Mouse (Mus musculus) heart, embryonic 14.5 days (tissue): ENCODE measurements around the gene Zdhhc11. TPM values are rescaled to one million over a fixed set of nuclear protein-coding genes. Genes with fewer than 3 reads are reported as not detected.

ENCODE experiments used
- ATAC-seq: fragments of 200-750 bp; cut with Nextera tagmentation; 2 replicates; pipeline ENCODE4 v1.8.0; 2017; ENCODE audit warnings: low read depth, moderate TSS enrichment; ENCODE audit not compliant: insufficient number of reproducible peaks, insufficient read depth, low FRiP score
- H3K27ac ChIP-seq, 2 experiments: fragments of 200-500 bp in 1 of 2; fragments of 300-500 bp in 1 of 2; sonication (generic) in 1 of 2; replicated peaks in 1 of 2; 2 replicates each; pipeline ENCODE4 v1.5.1; 2012 to 2014; ENCODE audit warnings: low read depth in 2 of 2, low read length in 2 of 2, control low read depth in 1 of 2, mild to moderate bottlenecking in 1 of 2, mixed read lengths in 1 of 2; ENCODE audit not compliant: control insufficient read depth in 1 of 2, insufficient read depth in 1 of 2
- H3K27me3 ChIP-seq: fragments of 300-500 bp; sonication (generic); 2 replicates; pipeline ENCODE4 v1.6.1; 2014; ENCODE audit warnings: mild to moderate bottlenecking, low read length, control low read depth; ENCODE audit not compliant: control insufficient read depth, insufficient read depth
- H3K36me3 ChIP-seq: fragments of 300-500 bp; sonication (generic); 2 replicates; pipeline ENCODE4 v1.6.1; 2014; ENCODE audit warnings: mild to moderate bottlenecking, control low read depth, low read length, mixed read lengths; ENCODE audit not compliant: control insufficient read depth, insufficient read depth
- H3K4me1 ChIP-seq, 2 experiments: fragments of 200-500 bp in 1 of 2; fragments of 300-500 bp in 1 of 2; sonication (generic) in 1 of 2; 2 replicates each; pipeline ENCODE4 v1.6.1; 2012 to 2014; ENCODE audit warnings: low read length in 2 of 2, control low read depth in 1 of 2, mixed read lengths in 1 of 2; ENCODE audit not compliant: control insufficient read depth in 2 of 2, insufficient read depth in 2 of 2
- H3K4me2 ChIP-seq: fragments of 300-500 bp; sonication (generic); 2 replicates; pipeline ENCODE4 v1.6.1; 2014; ENCODE audit warnings: mild to moderate bottlenecking, low read length
- H3K4me3 ChIP-seq, 2 experiments: fragments of 200-500 bp in 1 of 2; fragments of 300-500 bp in 1 of 2; sonication (generic) in 1 of 2; 2 replicates each; pipeline ENCODE4 v1.5.1; 2012 to 2014; ENCODE audit warnings: low read length in 2 of 2, mild to moderate bottlenecking in 2 of 2, control low read depth in 1 of 2, low read depth in 1 of 2, moderate library complexity in 1 of 2; ENCODE audit not compliant: control insufficient read depth in 1 of 2, insufficient read depth in 1 of 2
- H3K9ac ChIP-seq: fragments of 300-500 bp; sonication (generic); 2 replicates; pipeline ENCODE4 v1.6.1; 2014; ENCODE audit warnings: mild to moderate bottlenecking, low read length
- H3K9me3 ChIP-seq: fragments of 300-500 bp; sonication (generic); 2 replicates; pipeline ENCODE4 v1.6.1; 2016; ENCODE audit warnings: low read length, control low read depth; ENCODE audit not compliant: control insufficient read depth
- WGBS: fragments of 180-500 bp; shearing (Covaris S2); extraction: QIAGEN DNeasy Blood & Tissue Kit; methylation state at CpG from one replicate; pipeline ENCODE4 v1.1.7; 2014; 5-methylcytosine and 5-hydroxymethylcytosine counted together
- microRNA-seq: library from miRNA; unstranded; fragments of <30 nt; microRNA quantifications from one replicate; pipeline ENCODE4, GENCODE M21; 2016
- polyA plus RNA-seq: library from polyadenylated mRNA; unstranded; fragments of >200 nt; fragmentation: Nextera tagmentation; extraction: Ambion mirVana; gene quantifications from 2 replicates; pipeline ENCODE4 v1.2.1, GENCODE M21; 2014

Zdhhc11 gene
- polyA plus RNA-seq, 1 experiment from 2014 or later = not detected

GRCm38 (mm10) chr13:74034756-74035155 lies 71.1 kb downstream of the Zdhhc11 start:
- Histone ChIP-seq H3K9ac (no peak overlapping the region), H3K4me3 (no peak overlapping the region), H3K36me3 (peaks cover 42% of the 10 kb centered on the region), H3K4me1 (no peaks in the 10 kb centered on the region), H3K27me3 (no peaks in the 10 kb centered on the region), H3K9me3 (no peaks in the 10 kb centered on the region), H3K27ac (no peak overlapping the region), H3K4me2 (no peak overlapping the region)
- 72% methylated on average over 2 of the region's 2 CpGs for WGBS
- ATAC-seq = no peak

GRCm38 (mm10) chr13:74035776-74036175 lies 72.1 kb downstream of the Zdhhc11 start:
- Histone ChIP-seq H3K9ac (no peak overlapping the region), H3K4me1 (no peaks in the 10 kb centered on the region), H3K27me3 (no peaks in the 10 kb centered on the region), H3K4me3 (no peak overlapping the region), H3K4me2 (no peak overlapping the region), H3K27ac (no peak overlapping the region), H3K9me3 (no peaks in the 10 kb centered on the region), H3K36me3 (peaks cover 52% of the 10 kb centered on the region)
- ATAC-seq = no peak
- 86% methylated on average over 2 of the region's 2 CpGs for WGBS

GRCm38 (mm10) chr13:74039926-74040325 lies 76.3 kb downstream of the Zdhhc11 start:
- Histone ChIP-seq H3K9me3 (no peaks in the 10 kb centered on the region), H3K4me2 (no peak overlapping the region), H3K27me3 (no peaks in the 10 kb centered on the region), H3K4me3 (no peak overlapping the region), H3K36me3 (peaks cover 73% of the 10 kb centered on the region), H3K4me1 (no peaks in the 10 kb centered on the region), H3K27ac (no peak overlapping the region), H3K9ac (no peak overlapping the region)
- no peak for ATAC-seq
- whole genome bisulfite sequencing = 84% methylated on average over 3 of the region's 3 CpGs

Small RNAs within 50 kb of the gene (microRNA-seq; reads per million reads assigned to microRNA genes)
- gene Gm25197 = not detected

Other genes starting within 250 kb of the Zdhhc11 start
- gene Slc12a7, start 230.8 kb upstream of the Zdhhc11 start, polyA plus RNA-seq = 39.4 and 44.1 TPM in 2 replicates
- gene Nkd2, start 116.2 kb upstream of the Zdhhc11 start, polyA plus RNA-seq = 2.4 and 3.3 TPM in 2 replicates
- 27.7 and 27.9 TPM in 2 replicates for gene Trip13, start 26.1 kb upstream of the Zdhhc11 start, polyA plus RNA-seq
- gene Brd9, start 26.0 kb upstream of the Zdhhc11 start, polyA plus RNA-seq = 37.1 and 38.6 TPM in 2 replicates
- 5.3 and 7.3 TPM in 2 replicates for gene Tppp, start 45.6 kb downstream of the Zdhhc11 start, polyA plus RNA-seq
- gene Cep72, start 98.4 kb downstream of the Zdhhc11 start, polyA plus RNA-seq = 10.6 and 12.3 TPM in 2 replicates
- 0.08 and 0.30 TPM in 2 replicates for gene Slc9a3, start 157.6 kb downstream of the Zdhhc11 start, polyA plus RNA-seq
- gene Exoc3, start 244.9 kb downstream of the Zdhhc11 start, polyA plus RNA-seq = 64.2 and 64.9 TPM in 2 replicates